Mouse (Mus musculus) thymus, postnatal 4 days (tissue): ENCODE data around the gene Gm49387.

Source experiments
- DNase-seq: peaks from one replicate; pipeline ENCODE4 v3.0.0; 2021

The Gm49387 gene

GRCm38 (mm10) chr14:31661671-31662554 lies 21.2 kb upstream of the Gm49387 start:
- DNase-seq: peak; percentile 79

GRCm38 (mm10) chr14:31660312-31661093 lies 19.8 kb upstream of the Gm49387 start:
- DNase-seq: no peak

- DNase-seq: no peak
These were observed 19.0 kb upstream of the Gm49387 start for GRCm38 (mm10) chr14:31659501-31660181.

GRCm38 (mm10) chr14:31658126-31658680 lies 17.5 kb upstream of the Gm49387 start:
- no peak for DNase-seq

- peak; percentile 84 for DNase-seq
These were observed 16.4 kb upstream of the Gm49387 start for GRCm38 (mm10) chr14:31656857-31657645.

- DNase-seq: no peak
These were observed 15.7 kb upstream of the Gm49387 start for GRCm38 (mm10) chr14:31656386-31656785.

- no peak for DNase-seq
These were observed 14.7 kb upstream of the Gm49387 start for GRCm38 (mm10) chr14:31655406-31655805.

GRCm38 (mm10) chr14:31654816-31655215 lies 14.1 kb upstream of the Gm49387 start:
- no peak for DNase-seq

- no peak for DNase-seq
These were observed 12.6 kb upstream of the Gm49387 start for GRCm38 (mm10) chr14:31653101-31653875.

- DNase-seq: no peak
These were observed 11.9 kb upstream of the Gm49387 start for GRCm38 (mm10) chr14:31652624-31653023.

GRCm38 (mm10) chr14:31652106-31652505 lies 11.4 kb upstream of the Gm49387 start:
- DNase-seq: no peak

GRCm38 (mm10) chr14:31651206-31651605 lies 10.5 kb upstream of the Gm49387 start:
- no peak for DNase-seq

GRCm38 (mm10) chr14:31650347-31650746 lies 9.7 kb upstream of the Gm49387 start:
- DNase-seq: no peak

- DNase-seq: no peak
These were observed 7.3 kb upstream of the Gm49387 start for GRCm38 (mm10) chr14:31647991-31648390.

- DNase-seq: no peak
These were observed 5.2 kb upstream of the Gm49387 start for GRCm38 (mm10) chr14:31645920-31646319.

- DNase-seq: peak; percentile 33
These were observed 4.4 kb upstream of the Gm49387 start for GRCm38 (mm10) chr14:31644931-31645547.

- no peak for DNase-seq
These were observed 3.6 kb upstream of the Gm49387 start for GRCm38 (mm10) chr14:31644183-31644830.

GRCm38 (mm10) chr14:31641506-31642155 lies 953 bp upstream of the Gm49387 start:
- no peak for DNase-seq

- peak; percentile 87 for DNase-seq
These were observed 320 bp upstream of the Gm49387 start, which contains the start of the genes Btd and Hacl1 for GRCm38 (mm10) chr14:31640890-31641505. Gene Btd (plus strand): TSS chr14:31641028. Gene Hacl1 (minus strand): TSS chr14:31641286.
